Mouse (Mus musculus) C2C12 (cell line): ENCODE measurements at regions not wholly inside any gene's neighbourhood (a gene's known extent, or its start where the extent isn't known, plus 50 kb on each side); places are given as distances from the start of the nearest gene placed in this dataset.

ENCODE experiments used
- CTCF ChIP-seq: IDR thresholded peaks from one replicate; pipeline ENCODE4 v1.5.1; 2011; ENCODE audit not compliant: control insufficient read depth, insufficient read depth, insufficient read length
- FOSL1 ChIP-seq: IDR thresholded peaks from one replicate; pipeline ENCODE4 v1.8.0; 2011; ENCODE audit warnings: mild to moderate bottlenecking, low read length; ENCODE audit not compliant: poor library complexity, insufficient read depth, severe bottlenecking
- MAX ChIP-seq: IDR thresholded peaks from one replicate; pipeline ENCODE4 v1.6.1; 2011; ENCODE audit warnings: mild to moderate bottlenecking, control low read depth

GRCm38 (mm10) chr16:24076109-24076798, 87.6 kb upstream of the Bcl6 start:
- TF ChIP-seq CTCF = no peak
- TF ChIP-seq FOSL1 = no peak
- no peak for TF ChIP-seq MAX
